Mouse (Mus musculus): ENCODE results near the gene Usp39. TPM values are rescaled to one million over a fixed set of nuclear protein-coding genes. Genes with fewer than 3 reads are reported as not detected.

Gene Usp39
- polyA plus RNA-seq, 1 experiment from 2014 or later: 52.6 TPM

DNA sequence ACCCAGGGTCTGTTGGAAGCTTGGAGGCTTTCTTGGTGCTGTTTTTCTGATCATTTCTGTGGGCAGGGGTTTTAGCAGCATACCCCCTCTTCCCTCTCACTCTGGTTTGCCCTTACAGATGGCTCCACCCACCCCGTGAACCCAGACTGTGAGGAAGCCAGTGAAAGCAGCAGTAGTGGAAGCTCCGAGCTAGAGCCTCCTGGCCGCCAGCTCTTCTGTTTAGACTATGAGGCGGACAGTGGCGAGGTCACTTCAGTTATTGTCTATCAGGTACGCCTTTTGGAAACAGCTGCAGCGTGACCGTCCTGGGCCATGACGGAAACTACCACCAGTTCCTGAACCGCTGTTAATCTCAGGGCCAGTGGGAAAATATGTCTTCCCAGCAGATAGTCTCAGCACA is 3.4 kb upstream of the Usp39 start:
- Histone ChIP-seq H3K4me2 (peak overlapping the region; percentile 90), H3K27me3 (peaks cover 2% of the 10 kb centered on the region), H3K9me3 (replicated peaks) (no peaks in the 10 kb centered on the region), H3K9ac (peak overlapping the region; percentile 94), H3K36me3 (peaks cover 31% of the 10 kb centered on the region), H3K4me3 (replicated peaks) (peak overlapping the region; percentile 91), H3K4me1 (replicated peaks) (peaks cover 80% of the 10 kb centered on the region), H3K27ac (peak overlapping the region; percentile 93)
- ATAC-seq (ENCODE audit: low read depth) (no peak), DNase-seq (no peak)
- 69% methylated on average over 10 of the region's 10 CpGs for WGBS (ENCODE audit: insufficient replicate concordance)

DNA sequence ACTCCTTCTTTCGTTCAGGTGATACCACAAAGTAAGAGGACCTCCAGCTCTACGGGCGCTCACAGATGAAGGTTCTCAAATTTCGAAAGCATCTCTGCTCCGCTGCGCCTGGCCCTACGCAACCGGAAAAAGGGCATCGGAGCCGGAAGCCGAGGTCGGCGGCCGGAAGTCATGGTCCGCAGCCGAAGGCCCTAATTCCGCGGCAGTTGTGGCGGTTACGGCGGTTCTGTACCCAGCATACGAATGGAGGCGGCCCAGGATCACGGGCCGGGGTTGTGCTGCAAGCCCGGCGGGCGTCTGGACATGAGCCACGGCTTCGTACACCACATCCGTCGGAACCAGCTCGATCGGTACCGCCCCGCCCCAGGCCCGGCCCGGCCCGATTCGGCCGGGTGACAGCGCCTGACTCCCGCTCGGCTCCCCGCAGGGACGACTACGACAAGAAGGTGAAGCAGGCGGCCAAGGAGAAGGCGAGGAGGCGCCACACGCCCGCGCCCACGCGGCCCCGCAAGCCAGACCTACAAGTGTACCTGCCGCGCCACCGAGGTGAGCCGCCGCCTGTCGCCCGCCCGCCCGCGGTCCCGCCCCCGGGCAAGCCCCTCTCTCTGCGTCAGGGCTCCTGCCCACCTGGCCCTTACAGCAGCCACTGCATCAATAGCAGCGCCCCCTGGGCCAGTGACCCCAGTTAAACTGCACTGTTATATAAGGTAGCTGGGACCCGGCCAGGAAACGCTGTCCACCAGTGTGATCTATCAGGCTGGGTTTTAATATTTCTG is 2.4 kb upstream of the Usp39 start, which contains the start of gene 0610030E20Rik:
0610030E20Rik (plus strand) TSS at position 152 of the 776 bp plus-strand sequence.
- DNase-seq: peak; percentile 64
- H3K27me3 ChIP-seq: no peaks in the 10 kb centered on the region
- peak; percentile 63 for ATAC-seq (ENCODE audit: low read depth)
- peak within 1 kb of the TSS; percentile 93 for H3K27ac ChIP-seq
- H3K4me2 ChIP-seq: peak within 1 kb of the TSS; percentile 90
- 1% methylated on average over 71 of the region's 72 CpGs for WGBS (ENCODE audit: insufficient replicate concordance)
- peak within 1 kb of the TSS; percentile 91 for H3K4me3 ChIP-seq (replicated peaks)
- peak within 1 kb of the TSS; percentile 94 for H3K9ac ChIP-seq
- H3K36me3 ChIP-seq: peaks cover 35% of the 10 kb centered on the region
- peaks cover 81% of the 10 kb centered on the region for H3K4me1 ChIP-seq (replicated peaks)
- no peaks in the 10 kb centered on the region for H3K9me3 ChIP-seq (replicated peaks)

DNA sequence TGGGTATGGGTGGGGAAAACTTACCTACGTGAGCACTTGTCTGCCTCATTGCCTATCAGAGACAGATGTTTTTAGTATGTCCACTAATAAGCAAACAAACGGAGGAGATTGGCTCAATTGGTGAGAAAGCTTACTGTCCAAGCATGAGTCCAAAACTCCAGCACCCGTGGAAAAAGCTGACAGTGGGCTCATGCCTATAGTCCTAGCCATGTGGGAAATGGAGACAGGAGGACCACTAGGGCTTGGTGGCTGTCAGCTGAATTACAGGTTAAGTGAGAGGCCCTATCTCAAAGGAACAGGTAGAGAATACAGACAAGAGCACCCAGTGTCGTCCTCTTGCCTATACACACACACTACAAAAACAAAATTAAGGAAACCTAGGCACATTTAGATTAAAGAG is 1.3 kb upstream of the Usp39 start:
- peak overlapping the region; percentile 88 for H3K9ac ChIP-seq
- peak overlapping the region; percentile 91; the same call in 1 of the 2 replicates for H3K4me3 ChIP-seq (replicated peaks)

DNA sequence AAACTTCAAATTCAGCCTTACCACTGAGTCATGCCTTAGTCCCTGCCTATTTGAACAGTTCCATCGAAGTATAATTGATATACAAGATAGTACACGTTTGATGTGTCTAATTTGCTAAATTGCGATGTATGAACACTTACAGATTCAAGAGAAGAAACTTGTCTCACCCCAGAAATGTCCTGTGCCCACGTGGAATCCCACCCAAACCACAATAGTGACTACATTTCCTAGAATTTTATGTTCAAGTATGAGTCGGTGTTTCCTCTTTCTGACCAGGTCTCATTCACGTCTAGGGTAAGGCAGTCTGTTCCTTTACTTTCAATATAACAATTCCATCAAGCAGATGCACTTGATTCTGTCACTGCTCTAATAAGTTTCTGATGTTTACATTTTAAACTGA is 649 bp upstream of the Usp39 start:
- WGBS (ENCODE audit: insufficient replicate concordance): 10% methylated on average over 6 of the region's 6 CpGs
- Histone ChIP-seq H3K27me3 (no peaks in the 10 kb centered on the region), H3K4me1 (replicated peaks) (peaks cover 82% of the 10 kb centered on the region), H3K9ac (peak overlapping the region; percentile 88), H3K36me3 (peaks cover 44% of the 10 kb centered on the region), H3K27ac (peak overlapping the region; percentile 93), H3K4me2 (peak overlapping the region; percentile 90), H3K4me3 (replicated peaks) (peak overlapping the region; percentile 84), H3K9me3 (replicated peaks) (no peaks in the 10 kb centered on the region)
- ATAC-seq (ENCODE audit: low read depth) (no peak), DNase-seq (no peak)

More for the DNA sequence above, 1.3 kb upstream of the Usp39 start:
- 60% methylated on average over 4 of the region's 4 CpGs for WGBS (ENCODE audit: insufficient replicate concordance)
- Histone ChIP-seq H3K4me2 (peak overlapping the region; percentile 90), H3K9me3 (replicated peaks) (no peaks in the 10 kb centered on the region), H3K27ac (peak overlapping the region; percentile 93), H3K4me1 (replicated peaks) (peaks cover 82% of the 10 kb centered on the region), H3K36me3 (peaks cover 43% of the 10 kb centered on the region), H3K27me3 (no peaks in the 10 kb centered on the region)
- DNase-seq (no peak), ATAC-seq (ENCODE audit: low read depth) (no peak)

DNA sequence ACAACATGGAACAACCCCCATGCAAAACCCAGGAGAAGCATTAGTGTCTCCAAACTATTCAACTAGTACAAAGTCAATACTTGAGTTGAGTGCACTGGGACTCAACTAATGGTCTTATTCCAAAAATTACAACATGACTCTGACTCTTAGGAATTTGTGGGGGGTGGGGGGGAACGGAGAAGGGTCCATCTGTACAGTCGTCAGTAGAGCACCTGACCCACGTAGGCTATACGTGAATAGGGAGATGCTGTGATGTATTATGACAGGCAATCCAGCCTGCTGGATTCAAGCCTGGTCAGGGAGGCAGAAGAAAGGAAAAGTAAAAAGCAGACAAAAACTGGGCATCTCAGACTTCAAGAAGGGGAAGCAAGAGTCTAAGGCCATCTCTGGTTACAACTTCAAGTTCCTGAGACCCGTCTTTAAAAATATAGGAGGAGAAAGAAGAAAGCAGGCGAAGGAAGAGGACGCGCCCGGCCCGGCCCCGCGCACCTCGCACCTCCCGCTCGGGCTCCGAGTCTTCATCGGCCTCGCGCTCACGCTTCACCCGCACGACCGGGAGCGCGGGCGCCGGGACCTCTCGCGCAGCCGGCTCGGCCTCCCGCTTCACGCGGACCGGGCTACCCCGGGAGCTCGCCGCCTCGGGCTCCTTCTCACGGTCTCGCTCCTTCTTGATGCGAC is 449 bp downstream of the Usp39 start:
- Histone ChIP-seq H3K27me3 (no peaks in the 10 kb centered on the region), H3K9me3 (replicated peaks) (no peaks in the 10 kb centered on the region), H3K4me1 (replicated peaks) (peaks cover 77% of the 10 kb centered on the region), H3K4me3 (replicated peaks) (peak overlapping the region; percentile 84), H3K36me3 (peaks cover 41% of the 10 kb centered on the region), H3K27ac (peak overlapping the region; percentile 93), H3K4me2 (peak overlapping the region; percentile 90), H3K9ac (peak overlapping the region; percentile 88)
- DNase-seq: no peak
- under 1% methylated on average over 42 of the region's 42 CpGs for WGBS (ENCODE audit: insufficient replicate concordance)
- peak; percentile 71 for ATAC-seq (ENCODE audit: low read depth)

DNA sequence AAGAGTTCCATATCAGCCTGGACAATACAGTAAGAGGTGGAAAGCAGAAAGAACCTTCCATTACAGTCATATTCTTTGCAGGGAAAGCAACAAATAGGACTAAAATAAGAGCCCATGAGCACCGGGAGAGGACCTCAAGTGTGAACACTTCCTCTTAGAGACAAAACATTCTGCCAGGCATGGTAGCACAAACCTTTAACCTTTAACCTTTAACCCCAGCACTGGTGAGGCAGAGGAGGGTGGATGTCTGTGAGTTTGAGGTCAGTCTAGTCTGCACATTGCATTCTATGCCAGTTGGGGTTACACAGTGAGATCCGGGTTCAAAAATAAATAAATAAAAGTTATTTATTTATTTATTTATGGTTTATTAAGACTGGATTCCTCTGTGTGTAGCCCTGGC is 4.5 kb downstream of the Usp39 start:
- Histone ChIP-seq H3K4me1 (replicated peaks) (peaks cover 43% of the 10 kb centered on the region), H3K4me2 (no peak overlapping the region), H3K9ac (0 out of 2 replicates have a peak overlapping the region, but pooled peaks have one; percentile 23), H3K4me3 (replicated peaks) (no peak overlapping the region), H3K27me3 (no peaks in the 10 kb centered on the region), H3K36me3 (peaks cover 69% of the 10 kb centered on the region), H3K9me3 (replicated peaks) (no peaks in the 10 kb centered on the region), H3K27ac (no peak overlapping the region)
- ATAC-seq (ENCODE audit: low read depth) (no peak), DNase-seq (no peak)
- WGBS (ENCODE audit: insufficient replicate concordance): 52% methylated on average over 2 of the region's 2 CpGs

DNA sequence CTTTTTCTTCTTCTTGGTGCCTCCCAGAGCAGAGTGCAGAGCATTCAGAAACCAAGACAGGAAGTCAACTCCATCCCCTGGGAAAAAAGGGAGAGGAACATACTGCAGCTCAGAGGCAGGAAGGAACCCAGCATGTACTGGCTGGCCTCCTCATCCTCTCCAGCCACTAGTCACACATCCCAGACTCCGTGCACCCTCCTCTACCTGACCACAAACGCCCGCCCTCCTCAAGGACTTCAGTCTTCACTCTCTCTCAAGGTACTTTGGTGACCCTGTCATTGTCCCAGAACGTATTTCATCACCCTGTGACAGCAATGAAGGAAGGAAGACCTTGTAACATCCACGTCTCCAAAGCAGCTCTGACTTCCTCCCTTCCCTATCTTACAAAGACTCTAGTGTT is 11.9 kb downstream of the Usp39 start:
- no peak overlapping the region for H3K9ac ChIP-seq
- no peaks in the 10 kb centered on the region for H3K27me3 ChIP-seq
- H3K36me3 ChIP-seq: peaks cover 100% of the 10 kb centered on the region
- 0 out of 2 replicates have a peak, but pooled peaks have one; percentile 23 for ATAC-seq (ENCODE audit: low read depth)
- no peak overlapping the region for H3K4me2 ChIP-seq
- H3K27ac ChIP-seq: no peak overlapping the region
- no peak for DNase-seq
- 61% methylated on average over 5 of the region's 5 CpGs for WGBS (ENCODE audit: insufficient replicate concordance)
- no peak overlapping the region for H3K4me3 ChIP-seq (replicated peaks)
- no peaks in the 10 kb centered on the region for H3K9me3 ChIP-seq (replicated peaks)
- no peaks in the 10 kb centered on the region for H3K4me1 ChIP-seq (replicated peaks)

DNA sequence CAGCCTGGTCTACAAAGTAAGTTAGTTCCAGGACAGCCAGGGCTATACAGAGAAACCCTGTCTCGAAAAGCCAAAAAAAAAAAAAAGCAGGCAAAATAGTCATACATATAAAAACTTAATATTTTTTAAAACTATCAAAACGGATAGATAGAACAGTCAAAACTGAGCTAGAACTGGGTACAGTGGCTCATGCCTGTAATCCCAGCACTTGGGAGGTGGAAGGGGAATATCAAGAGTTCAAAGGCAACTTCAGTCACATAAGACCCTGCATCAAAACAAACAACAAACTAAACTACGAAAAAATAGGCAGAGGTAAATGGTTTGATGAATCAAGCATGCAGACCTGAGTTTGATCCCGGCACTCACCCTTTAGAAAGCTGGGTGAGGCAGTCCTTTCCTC is 14.9 kb downstream of the Usp39 start:
- Histone ChIP-seq H3K9ac (no peak overlapping the region), H3K9me3 (replicated peaks) (no peaks in the 10 kb centered on the region), H3K4me2 (no peak overlapping the region), H3K4me3 (replicated peaks) (no peak overlapping the region), H3K27me3 (no peaks in the 10 kb centered on the region), H3K27ac (no peak overlapping the region), H3K36me3 (peaks cover 99% of the 10 kb centered on the region), H3K4me1 (replicated peaks) (peaks cover 10% of the 10 kb centered on the region; the same call in 1 of the 2 replicates)
- DNase-seq (no peak), ATAC-seq (ENCODE audit: low read depth) (no peak)
- WGBS (ENCODE audit: insufficient replicate concordance): 86% methylated on average over 4 of the region's 4 CpGs

DNA sequence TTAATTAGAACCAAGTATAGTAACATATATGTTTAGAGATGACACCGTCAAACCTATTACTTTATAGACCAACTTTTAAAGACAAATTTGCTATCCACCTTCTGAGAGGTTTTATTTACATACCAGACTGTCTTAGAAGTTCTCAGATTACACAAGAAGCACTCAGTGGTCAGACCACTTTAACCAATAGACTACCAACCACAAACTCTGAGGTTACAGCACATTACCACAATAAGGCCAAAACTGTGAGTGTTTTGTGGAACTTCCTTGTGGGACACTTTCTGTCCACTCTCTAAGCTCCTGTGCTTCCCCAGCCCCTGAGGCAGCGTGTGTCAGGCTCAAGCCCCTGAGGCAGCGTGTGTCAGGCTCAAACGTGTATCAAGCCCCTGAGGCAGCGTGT is 16.0 kb downstream of the Usp39 start:
- ATAC-seq (ENCODE audit: low read depth): no peak
- Histone ChIP-seq H3K27ac (no peak overlapping the region), H3K4me3 (replicated peaks) (no peak overlapping the region), H3K9me3 (replicated peaks) (no peaks in the 10 kb centered on the region), H3K4me1 (replicated peaks) (peaks cover 21% of the 10 kb centered on the region), H3K9ac (no peak overlapping the region), H3K4me2 (no peak overlapping the region), H3K36me3 (peaks cover 99% of the 10 kb centered on the region), H3K27me3 (no peaks in the 10 kb centered on the region)
- 82% methylated on average over 5 of the region's 5 CpGs for WGBS (ENCODE audit: insufficient replicate concordance)
- DNase-seq: no peak

GRCm38 (mm10) chr6:72326274-72326673 is 18.7 kb downstream of the Usp39 start:
- no peak overlapping the region for H3K9ac ChIP-seq
- no peak overlapping the region for H3K4me3 ChIP-seq (replicated peaks)
- no peaks in the 10 kb centered on the region for H3K9me3 ChIP-seq (replicated peaks)
- H3K36me3 ChIP-seq: peaks cover 98% of the 10 kb centered on the region
- 75% methylated on average over 6 of the region's 6 CpGs for WGBS (ENCODE audit: insufficient replicate concordance)
- peaks cover 34% of the 10 kb centered on the region for H3K4me1 ChIP-seq (replicated peaks)
- H3K27ac ChIP-seq: peak overlapping the region; percentile 13; the same call in 1 of the 2 replicates
- no peak overlapping the region for H3K4me2 ChIP-seq
- no peak for DNase-seq
- H3K27me3 ChIP-seq: no peaks in the 10 kb centered on the region
- ATAC-seq (ENCODE audit: low read depth): no peak

DNA sequence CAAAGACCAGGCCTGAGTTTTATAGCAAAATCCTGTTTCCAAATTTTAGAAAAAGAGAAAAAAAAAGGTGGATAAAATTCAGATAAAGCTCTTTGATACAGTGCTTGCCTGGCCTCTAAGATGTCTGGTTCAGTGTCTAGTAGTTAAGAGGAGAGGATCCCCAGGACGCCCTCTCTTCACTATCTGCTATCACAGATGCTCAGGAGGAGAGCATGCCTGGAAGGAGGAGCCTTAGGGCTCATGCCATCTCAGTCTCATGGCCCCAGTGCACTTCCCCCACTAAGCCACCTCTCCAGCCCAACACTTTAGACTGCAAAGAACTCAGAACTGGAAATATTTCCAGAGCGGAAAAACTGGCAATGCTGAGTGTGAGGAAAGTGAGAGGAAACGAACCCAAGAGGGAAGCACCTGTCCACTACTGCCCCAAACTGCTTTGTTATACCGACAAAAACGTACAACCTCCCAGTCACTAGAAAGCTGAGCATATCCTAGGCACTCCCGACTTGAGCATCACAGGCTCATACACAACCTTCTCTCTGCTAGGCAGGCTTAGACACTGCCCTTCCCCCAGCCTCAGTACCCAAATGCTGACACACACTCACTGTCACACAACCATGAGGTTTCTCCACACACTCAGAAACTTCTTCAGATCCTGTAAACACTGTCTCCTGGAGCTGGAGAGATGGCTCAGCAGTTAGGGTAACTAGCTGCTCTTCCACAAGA is 21.0 kb downstream of the Usp39 start:
- ATAC-seq (ENCODE audit: low read depth) (peak; percentile 99), DNase-seq (peak; percentile 62)
- Histone ChIP-seq H3K27me3 (no peaks in the 10 kb centered on the region), H3K4me2 (peak overlapping the region; percentile 17), H3K9ac (peak overlapping the region; percentile 50; the same call in 1 of the 2 replicates), H3K27ac (peak overlapping the region; percentile 92), H3K4me3 (replicated peaks) (no peak overlapping the region), H3K4me1 (replicated peaks) (peaks cover 40% of the 10 kb centered on the region), H3K36me3 (peaks cover 98% of the 10 kb centered on the region), H3K9me3 (replicated peaks) (no peaks in the 10 kb centered on the region)
- 58% methylated on average over 6 of the region's 6 CpGs for WGBS (ENCODE audit: insufficient replicate concordance)
